Mouse (Mus musculus): ENCODE data around the gene Rad54l. TPM values are rescaled to one million over a fixed set of nuclear protein-coding genes. Genes with fewer than 3 reads are reported as not detected.

The Rad54l gene
- polyA plus RNA-seq, 1 experiment from 2014 or later: 57.3 TPM

- peaks cover 35% of the 10 kb centered on the region for H3K4me1 ChIP-seq (replicated peaks)
- H3K27ac ChIP-seq: peak overlapping the region; percentile 99
- DNase-seq (ENCODE audit: low spot score): peak; percentile 63
- peak overlapping the region; percentile 96 for H3K4me3 ChIP-seq
- peaks cover 26% of the 10 kb centered on the region for H3K36me3 ChIP-seq
- H3K9me3 ChIP-seq: no peaks in the 10 kb centered on the region
- no peaks in the 10 kb centered on the region for H3K27me3 ChIP-seq (ENCODE audit: insufficient read depth, poor library complexity, severe bottlenecking)
- 4% methylated on average over 37 of the region's 37 CpGs for WGBS
Observed at GRCm38 (mm10) chr4:116076369-116077231, 46.9 kb downstream of the Rad54l start.

DNA sequence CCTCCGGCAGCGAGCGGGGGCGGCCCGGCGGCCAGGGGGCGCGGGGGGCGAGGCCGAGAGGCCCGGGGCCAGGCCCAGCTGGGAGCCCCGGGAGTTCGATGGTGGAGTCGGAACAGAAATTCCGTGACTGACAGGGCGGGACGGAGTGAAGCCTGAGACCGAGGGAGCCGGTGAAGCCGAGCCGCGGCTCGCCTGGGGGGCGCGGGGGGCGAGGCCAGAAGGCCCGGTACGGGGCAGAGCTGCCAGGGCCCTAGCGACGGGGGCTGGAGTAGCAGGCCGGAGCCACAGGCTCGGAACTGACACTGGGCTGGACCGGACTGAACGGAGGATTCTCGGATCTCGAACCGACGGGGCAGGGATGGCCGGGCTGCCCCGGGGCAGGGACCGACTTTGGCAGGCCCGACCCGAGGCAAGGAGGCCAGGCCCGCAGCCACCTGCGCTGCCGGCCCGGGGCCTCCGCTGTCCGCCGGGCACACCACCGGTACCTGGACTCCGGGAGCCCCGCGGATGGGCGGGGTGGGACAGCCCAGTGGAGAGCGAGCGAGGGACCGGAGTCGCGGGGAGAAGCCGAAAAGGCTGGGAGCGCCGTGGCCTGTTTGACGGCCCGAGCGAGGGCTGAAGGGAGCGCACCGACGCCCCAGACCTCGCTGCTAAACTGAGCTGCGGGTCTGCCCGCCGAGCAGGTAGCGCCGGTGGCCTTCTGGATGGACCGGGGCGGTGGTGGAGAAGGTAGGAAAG lies 47.7 kb downstream of the Rad54l start:
- Histone ChIP-seq H3K36me3 (peaks cover 18% of the 10 kb centered on the region), H3K27me3 (ENCODE audit: insufficient read depth, poor library complexity, severe bottlenecking) (no peaks in the 10 kb centered on the region), H3K9me3 (no peaks in the 10 kb centered on the region), H3K27ac (peak overlapping the region; percentile 99), H3K4me3 (peak overlapping the region; percentile 96), H3K4me1 (replicated peaks) (peaks cover 35% of the 10 kb centered on the region)
- WGBS: under 1% methylated on average over 76 of the region's 77 CpGs
- DNase-seq (ENCODE audit: low spot score): peak; percentile 80

- DNase-seq (ENCODE audit: low spot score): peak; percentile 94
- WGBS: under 1% methylated on average over 55 of the region's 55 CpGs
- Histone ChIP-seq H3K27me3 (ENCODE audit: insufficient read depth, poor library complexity, severe bottlenecking) (no peaks in the 10 kb centered on the region), H3K4me1 (replicated peaks) (peaks cover 35% of the 10 kb centered on the region), H3K4me3 (peak within 1 kb of the TSS; percentile 96), H3K9me3 (no peaks in the 10 kb centered on the region), H3K36me3 (peaks cover 17% of the 10 kb centered on the region), H3K27ac (peak within 1 kb of the TSS; percentile 99)
Observed at GRCm38 (mm10) chr4:116074861-116075620, 48.4 kb downstream of the Rad54l start, which contains the start of the genes Uqcrh and Lrrc41. Gene Uqcrh, minus strand, starts transcription at chr4:116075071. Gene Lrrc41, plus strand, starts transcription at chr4:116075269.

DNA sequence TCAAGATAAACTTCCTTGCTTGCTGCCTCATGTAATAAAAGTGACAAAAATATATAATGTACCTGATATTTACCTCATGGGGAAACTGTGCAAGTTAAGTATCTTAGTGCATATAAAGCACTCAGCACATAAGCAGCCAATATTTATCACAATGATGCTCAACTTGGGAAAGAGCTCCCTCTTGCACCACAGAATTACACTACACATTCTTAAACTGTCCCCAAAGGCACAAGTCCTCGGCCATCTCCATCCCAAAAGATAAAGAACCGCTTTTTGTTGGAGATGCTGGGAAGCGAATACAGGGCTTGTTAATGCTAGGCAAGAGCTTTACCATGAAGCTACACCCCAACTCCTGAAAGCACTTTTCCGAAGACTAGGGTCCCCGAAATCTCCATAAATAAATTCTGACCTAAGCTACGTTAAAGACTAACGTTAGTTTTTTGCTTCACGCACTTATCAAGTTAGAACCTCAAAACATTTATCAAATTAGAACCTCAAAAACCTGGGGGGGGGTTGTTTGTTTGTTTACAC lies 49.3 kb downstream of the Rad54l start:
- H3K9me3 ChIP-seq: no peaks in the 10 kb centered on the region
- H3K4me1 ChIP-seq (replicated peaks): peaks cover 35% of the 10 kb centered on the region
- peaks cover 17% of the 10 kb centered on the region for H3K36me3 ChIP-seq
- H3K27ac ChIP-seq: peak overlapping the region; percentile 99
- DNase-seq (ENCODE audit: low spot score): no peak
- WGBS: 3% methylated on average over 8 of the region's 8 CpGs
- H3K4me3 ChIP-seq: peak overlapping the region; percentile 96
- no peaks in the 10 kb centered on the region for H3K27me3 ChIP-seq (ENCODE audit: insufficient read depth, poor library complexity, severe bottlenecking)

GRCm38 (mm10) chr4:116073146-116073545 lies 50.3 kb downstream of the Rad54l start:
- H3K27me3 ChIP-seq (ENCODE audit: insufficient read depth, poor library complexity, severe bottlenecking): no peaks in the 10 kb centered on the region
- H3K27ac ChIP-seq: no peak overlapping the region
- 63% methylated on average over 4 of the region's 4 CpGs for WGBS
- peak overlapping the region; percentile 96; the same call in 1 of the 2 replicates for H3K4me3 ChIP-seq
- no peaks in the 10 kb centered on the region for H3K9me3 ChIP-seq
- DNase-seq (ENCODE audit: low spot score): no peak
- H3K36me3 ChIP-seq: peaks cover 26% of the 10 kb centered on the region
- peaks cover 35% of the 10 kb centered on the region for H3K4me1 ChIP-seq (replicated peaks)

DNA sequence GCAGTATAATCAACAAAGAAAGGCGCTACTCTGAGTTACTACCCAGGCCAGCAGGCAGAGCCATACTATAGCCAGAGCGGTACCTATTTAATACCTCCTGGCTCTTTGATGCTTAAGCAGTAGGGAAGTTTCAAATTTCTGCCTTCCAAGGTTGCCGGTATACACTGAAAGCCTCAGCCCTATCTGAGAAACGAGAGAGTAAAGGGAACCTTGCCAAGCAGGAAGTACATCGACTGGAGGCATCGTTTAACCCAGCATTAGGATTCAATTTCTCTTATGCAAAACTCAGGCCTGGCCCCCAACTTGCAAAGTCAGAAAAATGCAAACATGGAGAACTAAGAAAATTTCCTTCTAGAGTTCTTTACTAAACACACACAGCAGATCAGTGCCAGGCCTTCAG lies 53.4 kb downstream of the Rad54l start:
- 92% methylated on average over 6 of the region's 6 CpGs for WGBS
- H3K9me3 ChIP-seq: no peaks in the 10 kb centered on the region

DNA sequence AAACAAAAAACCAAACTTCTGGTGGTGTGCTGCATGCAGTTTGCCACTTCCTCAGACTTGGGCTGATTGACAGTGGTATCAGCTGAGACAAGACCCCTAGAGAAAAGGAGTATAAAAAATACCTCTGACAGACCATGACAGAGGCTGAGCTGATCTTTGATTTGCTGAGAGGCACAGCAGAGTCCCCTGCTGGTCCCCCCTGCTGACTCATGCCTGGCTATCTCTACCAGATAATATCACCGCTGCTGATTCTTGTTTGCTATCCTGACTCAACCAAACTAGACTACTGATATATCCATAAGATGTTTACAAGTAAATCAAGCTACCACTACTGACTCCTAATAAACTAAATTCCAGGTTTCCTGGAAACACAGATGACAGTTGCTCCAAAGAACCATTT lies 59.6 kb downstream of the Rad54l start:
- no peaks in the 10 kb centered on the region for H3K27me3 ChIP-seq (ENCODE audit: insufficient read depth, poor library complexity, severe bottlenecking)
- no peak for DNase-seq (ENCODE audit: low spot score)
- H3K27ac ChIP-seq: no peak overlapping the region
- 42% methylated on average over 1 of the region's 1 CpGs for WGBS
- H3K4me3 ChIP-seq: no peak overlapping the region
- no peaks in the 10 kb centered on the region for H3K9me3 ChIP-seq
- no peaks in the 10 kb centered on the region for H3K4me1 ChIP-seq (replicated peaks)
- peaks cover 40% of the 10 kb centered on the region for H3K36me3 ChIP-seq

More for the DNA sequence above, 53.4 kb downstream of the Rad54l start:
- no peak overlapping the region for H3K4me3 ChIP-seq
- no peak overlapping the region for H3K27ac ChIP-seq
- H3K27me3 ChIP-seq (ENCODE audit: insufficient read depth, poor library complexity, severe bottlenecking): no peaks in the 10 kb centered on the region
- DNase-seq (ENCODE audit: low spot score): no peak
- H3K36me3 ChIP-seq: peaks cover 56% of the 10 kb centered on the region
- peaks cover 19% of the 10 kb centered on the region for H3K4me1 ChIP-seq (replicated peaks)

DNA sequence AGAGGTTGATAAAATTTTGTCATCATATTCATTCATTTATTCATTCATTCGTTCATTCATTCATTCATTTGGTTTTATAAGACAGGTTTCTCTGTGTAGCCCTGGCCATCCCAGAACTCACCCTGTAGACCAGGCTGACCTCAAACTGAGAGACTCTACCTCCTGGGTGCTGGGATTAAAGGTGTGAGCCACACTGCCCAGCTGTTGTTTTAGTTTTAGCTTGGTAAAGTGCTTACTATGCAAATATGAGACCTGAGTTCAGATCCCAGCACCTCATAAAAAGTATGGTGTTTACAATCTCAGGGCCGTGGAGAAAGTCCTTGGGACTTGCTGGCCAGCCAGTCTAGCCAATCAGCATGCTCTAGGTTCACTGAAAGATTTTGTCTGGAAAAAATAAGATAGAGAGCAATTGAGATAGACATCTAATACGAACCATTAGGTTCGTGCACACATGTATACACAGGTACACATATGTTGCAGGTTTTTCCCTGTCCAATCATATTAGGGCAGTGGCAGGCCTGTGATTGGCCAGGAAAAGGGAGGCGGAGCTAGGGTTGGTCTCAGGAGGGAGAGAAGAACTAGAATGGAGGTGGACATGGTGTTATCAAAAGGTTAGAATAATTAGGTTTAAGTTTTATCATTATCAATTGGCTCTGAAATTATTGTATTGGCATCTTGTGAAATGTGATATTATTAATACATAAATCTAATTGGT lies 64.3 kb downstream of the Rad54l start:
- Histone ChIP-seq H3K4me3 (no peak overlapping the region), H3K4me1 (replicated peaks) (0 out of 2 replicates have a peak, but pooled peaks cover 3% of the 10 kb centered on the region), H3K27me3 (ENCODE audit: insufficient read depth, poor library complexity, severe bottlenecking) (no peaks in the 10 kb centered on the region), H3K27ac (no peak overlapping the region), H3K36me3 (no peaks in the 10 kb centered on the region), H3K9me3 (no peaks in the 10 kb centered on the region)
- WGBS: 77% methylated on average over 5 of the region's 5 CpGs
- DNase-seq (ENCODE audit: low spot score): no peak

DNA sequence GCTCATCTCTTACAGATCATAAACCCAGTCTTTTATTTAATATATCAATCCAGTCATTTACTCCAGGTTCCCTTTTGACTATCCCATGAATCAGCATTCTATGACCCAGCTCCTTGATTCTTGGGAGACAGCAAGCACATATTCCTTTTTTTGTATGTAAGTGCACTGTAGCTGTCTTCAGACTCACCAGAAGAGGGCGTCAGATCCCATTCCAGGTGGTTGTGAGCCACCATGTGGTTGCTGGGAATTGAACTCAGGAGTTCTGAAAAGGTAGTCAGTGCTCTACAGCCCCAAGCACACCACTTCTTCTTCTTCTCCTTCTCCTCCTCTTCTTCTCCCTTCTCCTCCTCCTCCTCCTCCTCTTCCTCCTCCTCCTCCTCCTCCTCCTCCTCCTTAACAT lies 65.9 kb downstream of the Rad54l start:
- H3K27me3 ChIP-seq (ENCODE audit: insufficient read depth, poor library complexity, severe bottlenecking): no peaks in the 10 kb centered on the region
- no peak overlapping the region for H3K27ac ChIP-seq
- peaks cover 9% of the 10 kb centered on the region for H3K4me1 ChIP-seq (replicated peaks)
- no peaks in the 10 kb centered on the region for H3K9me3 ChIP-seq
- no peak for DNase-seq (ENCODE audit: low spot score)
- H3K36me3 ChIP-seq: no peaks in the 10 kb centered on the region
- no peak overlapping the region for H3K4me3 ChIP-seq
- WGBS: 3% methylated on average over 1 of the region's 1 CpGs

DNA sequence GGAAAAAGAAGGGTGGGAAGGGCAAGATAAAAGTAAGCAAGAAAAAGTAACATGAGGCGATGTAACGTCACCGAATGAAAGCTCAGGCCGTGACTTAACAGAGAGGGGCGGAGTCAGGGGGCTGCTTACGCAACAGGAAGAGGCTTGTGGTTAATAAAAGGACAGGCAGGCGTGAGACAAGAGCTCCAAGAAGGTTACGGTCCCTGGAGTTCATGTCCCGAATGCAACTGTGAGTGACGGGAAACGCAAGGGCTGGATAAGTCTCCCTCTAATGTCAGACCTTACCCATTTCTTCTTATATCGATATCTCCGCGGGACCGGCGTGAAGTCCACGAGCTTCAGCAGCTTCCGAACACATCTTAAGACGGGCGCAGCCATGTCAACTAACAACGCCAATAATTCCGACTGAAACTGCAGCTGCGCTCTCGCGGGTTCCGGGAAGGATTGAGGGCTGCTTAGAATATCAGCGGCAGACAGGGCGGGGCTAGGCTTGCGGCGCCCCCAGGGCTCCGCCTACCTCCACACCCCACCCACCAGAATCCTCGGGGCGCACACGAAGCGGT lies 70.0 kb downstream of the Rad54l start, which contains the start of gene Nsun4:
Gene Nsun4, minus strand, starts transcription at position 478 of the 563 bp plus-strand sequence.
- Histone ChIP-seq H3K27me3 (ENCODE audit: insufficient read depth, poor library complexity, severe bottlenecking) (no peaks in the 10 kb centered on the region), H3K4me1 (replicated peaks) (peaks cover 16% of the 10 kb centered on the region), H3K36me3 (peaks cover 5% of the 10 kb centered on the region), H3K4me3 (peak within 1 kb of the TSS; percentile 61), H3K27ac (peak within 1 kb of the TSS; percentile 88), H3K9me3 (no peaks in the 10 kb centered on the region)
- WGBS: under 1% methylated on average over 35 of the region's 35 CpGs
- DNase-seq (ENCODE audit: low spot score): peak; percentile 90

DNA sequence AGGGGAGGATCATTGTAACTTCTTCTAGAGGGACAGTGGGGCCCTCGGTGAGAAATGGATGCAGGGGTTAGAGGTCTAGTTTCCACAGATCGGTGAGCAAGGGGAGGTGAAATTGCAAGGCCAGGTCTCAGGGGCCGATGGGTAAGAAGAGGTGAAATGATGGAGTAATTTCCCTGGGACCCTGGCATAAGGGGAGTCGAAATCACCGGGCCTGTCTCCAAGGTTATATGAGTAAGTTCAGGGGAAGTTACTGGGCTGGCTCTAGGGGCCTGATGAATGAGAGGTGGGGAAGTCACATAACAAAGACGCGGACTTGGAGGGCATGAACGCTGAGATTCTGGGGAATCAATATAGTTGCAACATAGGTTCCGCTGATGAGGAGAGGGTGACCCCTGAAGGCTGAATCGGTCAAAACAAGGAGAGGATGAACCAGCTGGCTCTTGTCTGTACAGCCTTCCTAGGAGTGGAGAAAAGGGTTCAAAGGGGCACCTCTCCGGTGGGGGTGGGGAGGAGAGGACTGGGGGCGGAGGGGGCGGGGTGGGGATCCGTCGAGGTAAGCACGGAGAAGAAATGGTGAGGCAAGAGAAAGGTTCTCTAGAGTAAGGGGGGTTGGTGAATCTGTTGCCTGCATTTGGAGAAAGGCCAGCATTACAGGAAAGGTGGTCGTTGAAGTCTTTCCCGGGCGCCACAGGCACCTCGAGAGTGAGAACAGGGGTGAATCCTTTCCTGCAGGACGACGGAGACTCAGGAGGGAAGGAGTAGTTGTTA lies 70.8 kb downstream of the Rad54l start:
- peak; percentile 55 for DNase-seq (ENCODE audit: low spot score)
- H3K36me3 ChIP-seq: peaks cover 13% of the 10 kb centered on the region
- H3K27me3 ChIP-seq (ENCODE audit: insufficient read depth, poor library complexity, severe bottlenecking): no peaks in the 10 kb centered on the region
- H3K4me1 ChIP-seq (replicated peaks): peaks cover 16% of the 10 kb centered on the region
- H3K4me3 ChIP-seq: peak overlapping the region; percentile 61
- no peaks in the 10 kb centered on the region for H3K9me3 ChIP-seq
- peak overlapping the region; percentile 88 for H3K27ac ChIP-seq
- 11% methylated on average over 22 of the region's 22 CpGs for WGBS
